In genomic region chr2:117432010-117432409, GRCm38 (mm10) we compare ENCODE assay signal across 16 mouse cellular contexts.
DNase-seq lines count a peak whose midpoint lies in the region; ATAC-seq and TF ChIP-seq lines count a peak whose summit lies in the region.
"Had no signal": no experiment of that assay in that cellular context is flagged by ENCODE, and none has a peak within 500 bp of the region (broad histone marks: within the 10 kb centered on the region; RNA-seq: fewer than 3 reads in every experiment).

No protein-coding gene starts in this region.

- no peak overlapping the region for H3K27ac ChIP-seq in forebrain, embryonic 11.5 days (ENCODE audit: low read depth, low read length)
- no peak overlapping the region for H3K27ac ChIP-seq in liver, postnatal 0 days (ENCODE audit: low read depth)
- H3K27ac ChIP-seq: forebrain, embryonic 15.5 days; heart, embryonic 10.5 days; hindbrain, embryonic 10.5 days; midbrain, embryonic 13.5 days had no signal

- peak; percentile 77 for DNase-seq in heart, adult 11 months
- DNase-seq in heart, postnatal 25 days (ENCODE audit: low spot score): no peak
- peak; percentile 81 to 88 for DNase-seq in frontal cortex, adult 2 months (ENCODE audit: extremely low spot score in 1 of 2, low spot score in 1 of 2)
- DNase-seq in layer of hippocampus, postnatal 36 days: peak; percentile 67 to 77
- peak; percentile 81 for DNase-seq in right cerebral cortex, postnatal 25 days
- no peak for DNase-seq in gastrocnemius, postnatal 36 days
- DNase-seq in forebrain, embryonic 11.5 days (ENCODE audit: low spot score): no peak
- DNase-seq in liver, postnatal 0 days: no peak
- DNase-seq: B cell, adult 2 months; cerebellum, adult 8-10 months; lung, postnatal 10 days had no signal

- H3K4me3 ChIP-seq in forebrain, embryonic 11.5 days (ENCODE audit: low read depth, low read length): no peak overlapping the region
- no peak overlapping the region for H3K4me3 ChIP-seq in liver, postnatal 0 days (ENCODE audit: low read depth, low read length)
- H3K4me3 ChIP-seq: forebrain, embryonic 15.5 days; heart, embryonic 10.5 days; hindbrain, embryonic 10.5 days; midbrain, embryonic 13.5 days had no signal

- WGBS in forebrain, embryonic 11.5 days: 70% methylated on average over 6 of the region's 6 CpGs
- 48% methylated on average over 6 of the region's 6 CpGs for WGBS in liver, postnatal 0 days (ENCODE audit: insufficient replicate concordance)

- H3K27me3 ChIP-seq in forebrain, embryonic 11.5 days (ENCODE audit: control insufficient read depth, insufficient read depth, low read length): no peaks in the 10 kb centered on the region
- H3K27me3 ChIP-seq in liver, postnatal 0 days (ENCODE audit: insufficient read depth, low read length): no peaks in the 10 kb centered on the region
- H3K27me3 ChIP-seq: forebrain, embryonic 15.5 days; midbrain, embryonic 13.5 days had no signal

- H3K9ac ChIP-seq in forebrain, embryonic 11.5 days (ENCODE audit: low read length): no peak overlapping the region
- H3K9ac ChIP-seq in liver, postnatal 0 days (replicated peaks): no peak overlapping the region
- H3K9ac ChIP-seq: forebrain, embryonic 15.5 days; midbrain, embryonic 13.5 days had no signal

- no peak for TF ChIP-seq CTCF in liver, postnatal 0 days (IDR thresholded peaks at IDR 0.05; ENCODE audit: low read depth)

- H3K9me3 ChIP-seq in forebrain, embryonic 11.5 days (ENCODE audit: control insufficient read depth, low read length): no peaks in the 10 kb centered on the region
- no peaks in the 10 kb centered on the region for H3K9me3 ChIP-seq in liver, postnatal 0 days (ENCODE audit: low read length)
- H3K9me3 ChIP-seq: forebrain, embryonic 15.5 days; heart, embryonic 10.5 days; hindbrain, embryonic 10.5 days; midbrain, embryonic 13.5 days had no signal

- TF ChIP-seq EP300 in liver, postnatal 0 days (IDR thresholded peaks at IDR 0.05; ENCODE audit: low read depth): no peak

- no peak overlapping the region for H3K4me2 ChIP-seq in forebrain, embryonic 11.5 days (ENCODE audit: low read depth, low read length, severe bottlenecking)
- H3K4me2 ChIP-seq in liver, postnatal 0 days (ENCODE audit: low read depth, low read length): no peak overlapping the region
- H3K4me2 ChIP-seq: forebrain, embryonic 15.5 days; midbrain, embryonic 13.5 days had no signal

- intact Hi-C loops in heart, postnatal 25 days (cut with DNase I): no loop called here
- intact Hi-C loops in gastrocnemius, postnatal 36 days (cut with DNase I): no loop called here

- no peaks in the 10 kb centered on the region for H3K36me3 ChIP-seq in forebrain, embryonic 11.5 days (ENCODE audit: control insufficient read depth, insufficient read depth, low read length)
- H3K36me3 ChIP-seq in liver, postnatal 0 days (replicated peaks; ENCODE audit: insufficient read depth, low read length): no peaks in the 10 kb centered on the region
- H3K36me3 ChIP-seq: forebrain, embryonic 15.5 days; heart, embryonic 10.5 days; hindbrain, embryonic 10.5 days; midbrain, embryonic 13.5 days had no signal

- no peak for ATAC-seq in forebrain, embryonic 11.5 days (replicated peaks; ENCODE audit: low FRiP score)
- ATAC-seq in liver, postnatal 0 days: no peak
- ATAC-seq: forebrain, embryonic 15.5 days; midbrain, embryonic 13.5 days; Patski had no signal

- peaks cover 3% of the 10 kb centered on the region; the same call in 1 of the 2 replicates for H3K4me1 ChIP-seq in forebrain, embryonic 11.5 days (replicated peaks; ENCODE audit: control insufficient read depth, insufficient read depth, low read length)
- no peaks in the 10 kb centered on the region for H3K4me1 ChIP-seq in liver, postnatal 0 days (ENCODE audit: insufficient read depth)
- H3K4me1 ChIP-seq: heart, embryonic 10.5 days; hindbrain, embryonic 10.5 days had no signal

Comparison
In these comparisons a context has a peak if more than half of its experiments do, and no peak if none do; other contexts are left out.
1. DNase-seq: peak in heart, adult 11 months (single experiment), frontal cortex, adult 2 months (2 of 2), layer of hippocampus, postnatal 36 days (2 of 2) and right cerebral cortex, postnatal 25 days (single experiment); none in heart, postnatal 25 days (single experiment), gastrocnemius, postnatal 36 days (0 of 2), forebrain, embryonic 11.5 days (single experiment) and liver, postnatal 0 days (single experiment).